ENCODE assay signal across 7 mouse cellular contexts in genomic region chr2:30286192-30287026, GRCm38 (mm10). TPM values are rescaled to one million over a fixed set of nuclear protein-coding genes. Genes with fewer than 3 reads are reported as not detected.
DNase-seq lines count a peak whose midpoint lies in the region; ATAC-seq lines count a peak whose summit lies in the region.

Gene Dolk (minus strand): TSS chr2:30286334.
Gene Nup188 (plus strand): TSS chr2:30286397.

- ATAC-seq in embryonic facial prominence, embryonic 11.5 days (replicated peaks; ENCODE audit: insufficient number of reproducible peaks, low FRiP score, low TSS enrichment, low read depth) = peak; percentile 91
- peak; percentile 92 for ATAC-seq in limb, embryonic 11.5 days (ENCODE audit: insufficient number of reproducible peaks, low FRiP score, low TSS enrichment, low read depth)
- peak; percentile 95 for ATAC-seq in midbrain, embryonic 14.5 days (ENCODE audit: low FRiP score, low TSS enrichment)

- H3K4me1 ChIP-seq in embryonic facial prominence, embryonic 11.5 days (ENCODE audit: control insufficient read depth, insufficient read depth, low read length) = no peaks in the 10 kb centered on the region
- H3K4me1 ChIP-seq in limb, embryonic 11.5 days (ENCODE audit: control insufficient read depth, insufficient read depth, low read length) = peaks cover 13% of the 10 kb centered on the region
- H3K4me1 ChIP-seq in midbrain, embryonic 14.5 days (ENCODE audit: control insufficient read depth, insufficient read depth, low read length) = peaks cover 21% of the 10 kb centered on the region

- peak within 1 kb of the TSS; percentile 97 for H3K4me3 ChIP-seq in embryonic facial prominence, embryonic 11.5 days (ENCODE audit: low read depth, low read length)
- peak within 1 kb of the TSS; percentile 84 for H3K4me3 ChIP-seq in limb, embryonic 11.5 days (ENCODE audit: low read depth, low read length)
- H3K4me3 ChIP-seq in midbrain, embryonic 14.5 days (replicated peaks; ENCODE audit: low read depth, low read length) = peak within 1 kb of the TSS; percentile 92

- DNase-seq in adrenal gland, postnatal 14 days = peak; percentile 99
- DNase-seq in embryonic facial prominence, embryonic 11.5 days (ENCODE audit: low spot score) = peak; percentile 98
- DNase-seq in heart, adult 11 months = peak; percentile 100
- DNase-seq in kidney, adult 18-20 months = peak; percentile 98
- peak; percentile 98 for DNase-seq in limb, embryonic 11.5 days (ENCODE audit: low spot score)
- peak; percentile 99 for DNase-seq in midbrain, embryonic 14.5 days
- peak; percentile 92 to 99 for DNase-seq in spleen, adult 18-20 months

- peak within 1 kb of the TSS; percentile 96 for H3K9ac ChIP-seq in embryonic facial prominence, embryonic 11.5 days (replicated peaks; ENCODE audit: low read length)
- peak within 1 kb of the TSS; percentile 79 for H3K9ac ChIP-seq in limb, embryonic 11.5 days (ENCODE audit: low read length)
- peak within 1 kb of the TSS; percentile 83 for H3K9ac ChIP-seq in midbrain, embryonic 14.5 days (replicated peaks; ENCODE audit: low read length)

- no peaks in the 10 kb centered on the region for H3K27me3 ChIP-seq in embryonic facial prominence, embryonic 11.5 days (ENCODE audit: control insufficient read depth, insufficient read depth, low read length)
- no peaks in the 10 kb centered on the region for H3K27me3 ChIP-seq in limb, embryonic 11.5 days (ENCODE audit: control insufficient read depth, insufficient read depth, low read length)
- no peaks in the 10 kb centered on the region for H3K27me3 ChIP-seq in midbrain, embryonic 14.5 days (ENCODE audit: control insufficient read depth, insufficient read depth, low read length)

- under 1% methylated on average over 59 of the region's 68 CpGs for WGBS in embryonic facial prominence, embryonic 11.5 days
- under 1% methylated on average over 66 of the region's 68 CpGs for WGBS in limb, embryonic 11.5 days
- under 1% methylated on average over 63 of the region's 68 CpGs for WGBS in midbrain, embryonic 14.5 days

- peak within 1 kb of the TSS; percentile 49 for H3K27ac ChIP-seq in embryonic facial prominence, embryonic 11.5 days (replicated peaks; ENCODE audit: low read depth, low read length)
- H3K27ac ChIP-seq in limb, embryonic 11.5 days (replicated peaks; ENCODE audit: low read depth, low read length) = no peak within 1 kb of the TSS
- peak within 1 kb of the TSS; percentile 70 for H3K27ac ChIP-seq in midbrain, embryonic 14.5 days (replicated peaks; ENCODE audit: low read depth, low read length)

- peak within 1 kb of the TSS; percentile 93 for H3K4me2 ChIP-seq in embryonic facial prominence, embryonic 11.5 days (ENCODE audit: low read depth, low read length)
- peak within 1 kb of the TSS; percentile 75 for H3K4me2 ChIP-seq in limb, embryonic 11.5 days (ENCODE audit: low read depth, severe bottlenecking)
- H3K4me2 ChIP-seq in midbrain, embryonic 14.5 days (ENCODE audit: low read length) = peak within 1 kb of the TSS; percentile 91

- no peaks in the 10 kb centered on the region for H3K36me3 ChIP-seq in embryonic facial prominence, embryonic 11.5 days (replicated peaks; ENCODE audit: control insufficient read depth, insufficient read depth, low read depth, low read length)
- 0 out of 2 replicates have a peak, but pooled peaks cover 4% of the 10 kb centered on the region for H3K36me3 ChIP-seq in limb, embryonic 11.5 days (ENCODE audit: control insufficient read depth, insufficient read depth, low read length)
- peaks cover 6% of the 10 kb centered on the region for H3K36me3 ChIP-seq in midbrain, embryonic 14.5 days (ENCODE audit: control insufficient read depth, insufficient read depth, low read length)

- no peaks in the 10 kb centered on the region for H3K9me3 ChIP-seq in embryonic facial prominence, embryonic 11.5 days (replicated peaks; ENCODE audit: control insufficient read depth, low read length)
- H3K9me3 ChIP-seq in limb, embryonic 11.5 days (ENCODE audit: control insufficient read depth, low read length) = no peaks in the 10 kb centered on the region
- no peaks in the 10 kb centered on the region for H3K9me3 ChIP-seq in midbrain, embryonic 14.5 days (ENCODE audit: control insufficient read depth, low read length)

RNA-seq across cellular contexts. Expression of gene Dolk, which starts in this region (rescaled TPM):
- 46.2 and 48.1 TPM in 2 replicates for total RNA-seq in adrenal gland, postnatal 14 days (2021)
- polyA plus RNA-seq in embryonic facial prominence, embryonic 11.5 days (2014; fragmentation: Nextera tagmentation; extraction: Ambion mirVana) = 21.5 and 26.5 TPM in 2 replicates
- 24.9 and 25.0 TPM in 2 replicates for polyA plus RNA-seq in limb, embryonic 11.5 days (2014; fragmentation: Nextera tagmentation; extraction: Ambion mirVana)
- 32.2 and 32.7 TPM in 2 replicates for polyA plus RNA-seq in midbrain, embryonic 14.5 days (2014; fragmentation: Nextera tagmentation; extraction: Ambion mirVana)

RNA-seq across cellular contexts. Expression of gene Nup188, which starts in this region (rescaled TPM):
- total RNA-seq in adrenal gland, postnatal 14 days (2021) = 38.2 and 40.5 TPM in 2 replicates
- polyA plus RNA-seq in embryonic facial prominence, embryonic 11.5 days (2014; fragmentation: Nextera tagmentation; extraction: Ambion mirVana) = 54.0 and 58.9 TPM in 2 replicates
- polyA plus RNA-seq in limb, embryonic 11.5 days (2014; fragmentation: Nextera tagmentation; extraction: Ambion mirVana) = 69.0 and 73.7 TPM in 2 replicates
- polyA plus RNA-seq in midbrain, embryonic 14.5 days (2014; fragmentation: Nextera tagmentation; extraction: Ambion mirVana) = 20.5 and 26.0 TPM in 2 replicates
